Mouse (Mus musculus) heart, embryonic 15.5 days (tissue): ENCODE data around the gene Dusp14. TPM values are rescaled to one million over a fixed set of nuclear protein-coding genes. Genes with fewer than 3 reads are reported as not detected.

Source experiments
- ATAC-seq: fragments of 200-750 bp; cut with Nextera tagmentation; replicated peaks from 2 replicates; pipeline ENCODE4 v1.8.0; 2017; ENCODE audit warnings: low read depth, moderate TSS enrichment; ENCODE audit not compliant: insufficient number of reproducible peaks, insufficient read depth, low FRiP score
- H3K27ac ChIP-seq: fragments of 300-500 bp; sonication (generic); 2 replicates; pipeline ENCODE4 v1.5.1; 2015; ENCODE audit warnings: mild to moderate bottlenecking, inconsistent platforms
- H3K27me3 ChIP-seq: fragments of 300-500 bp; sonication (generic); 2 replicates; pipeline ENCODE4 v1.6.1; 2015; ENCODE audit warnings: inconsistent platforms
- H3K36me3 ChIP-seq: fragments of 300-500 bp; sonication (generic); 2 replicates; pipeline ENCODE4 v1.6.1; 2015; ENCODE audit warnings: mild to moderate bottlenecking, inconsistent platforms
- H3K4me1 ChIP-seq: fragments of 300-500 bp; sonication (generic); replicated peaks from 2 replicates; pipeline ENCODE4 v1.6.1; 2015; ENCODE audit warnings: inconsistent platforms
- H3K4me2 ChIP-seq: fragments of 300-500 bp; sonication (generic); 2 replicates; pipeline ENCODE4 v1.6.1; 2015; ENCODE audit warnings: inconsistent platforms, mild to moderate bottlenecking, moderate library complexity
- H3K4me3 ChIP-seq: fragments of 300-500 bp; sonication (generic); 2 replicates; pipeline ENCODE4 v1.5.1; 2015; ENCODE audit warnings: mild to moderate bottlenecking, inconsistent platforms
- H3K9ac ChIP-seq: fragments of 300-500 bp; sonication (generic); 2 replicates; pipeline ENCODE4 v1.6.1; 2015; ENCODE audit warnings: mild to moderate bottlenecking, inconsistent platforms
- H3K9me3 ChIP-seq: fragments of 300-500 bp; sonication (generic); replicated peaks from 2 replicates; pipeline ENCODE4 v1.6.1; 2016; ENCODE audit warnings: inconsistent platforms
- WGBS: fragments of 180-500 bp; shearing (Covaris S2); methylation state at CpG from one replicate; pipeline ENCODE4 v1.1.7; 2015; ENCODE audit warnings: mixed read lengths; 5-methylcytosine and 5-hydroxymethylcytosine counted together
- polyA plus RNA-seq: library from polyadenylated mRNA; unstranded; fragments of >200 nt; fragmentation: Nextera tagmentation; extraction: Ambion mirVana; gene quantifications from 2 replicates; pipeline ENCODE4 v1.2.1, GENCODE M21; 2015

The Dusp14 gene
- polyA plus RNA-seq, 1 experiment from 2014 or later: 4.3 TPM

DNA sequence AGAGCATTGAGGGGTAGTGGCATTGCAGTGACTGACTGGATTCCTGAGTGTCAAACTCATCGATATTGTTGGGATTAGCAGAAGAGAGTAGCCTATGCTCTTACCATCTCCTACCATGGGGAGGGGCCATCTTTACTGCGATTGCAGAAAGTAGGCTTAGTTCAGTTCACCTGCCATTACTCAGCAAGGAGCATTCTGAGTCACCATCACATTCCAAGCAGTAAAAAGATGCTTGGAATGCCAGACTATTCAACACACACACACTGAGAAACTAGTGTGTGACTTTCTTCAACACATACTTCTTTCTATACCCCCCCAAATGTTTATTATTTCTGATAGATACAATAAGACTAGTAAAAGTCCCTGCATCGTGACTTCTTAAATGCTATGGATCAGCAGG lies 11.3 kb upstream of the Dusp14 start:
- peaks cover 19% of the 10 kb centered on the region for H3K4me1 ChIP-seq
- H3K36me3 ChIP-seq: peaks cover 17% of the 10 kb centered on the region
- no peak overlapping the region for H3K4me3 ChIP-seq
- no peaks in the 10 kb centered on the region for H3K27me3 ChIP-seq
- WGBS: 65% methylated on average over 3 of the region's 3 CpGs
- ATAC-seq: no peak
- peak overlapping the region; percentile 62 for H3K27ac ChIP-seq
- no peak overlapping the region for H3K9ac ChIP-seq
- no peak overlapping the region for H3K4me2 ChIP-seq
- no peaks in the 10 kb centered on the region for H3K9me3 ChIP-seq

GRCm38 (mm10) chr11:84079887-84080286 lies 10.8 kb upstream of the Dusp14 start:
- H3K4me2 ChIP-seq: no peak overlapping the region
- ATAC-seq: peak; percentile 53

GRCm38 (mm10) chr11:84079361-84079760 lies 10.3 kb upstream of the Dusp14 start:
- H3K4me1 ChIP-seq: peaks cover 22% of the 10 kb centered on the region
- no peak for ATAC-seq
- no peaks in the 10 kb centered on the region for H3K9me3 ChIP-seq
- WGBS: 86% methylated on average over 11 of the region's 11 CpGs
- no peaks in the 10 kb centered on the region for H3K27me3 ChIP-seq
- H3K36me3 ChIP-seq: peaks cover 16% of the 10 kb centered on the region
- H3K9ac ChIP-seq: no peak overlapping the region
- peak overlapping the region; percentile 10; the same call in 1 of the 2 replicates for H3K27ac ChIP-seq
- no peak overlapping the region for H3K4me2 ChIP-seq
- no peak overlapping the region for H3K4me3 ChIP-seq

More at GRCm38 (mm10) chr11:84079887-84080286, 10.8 kb upstream of the Dusp14 start:
- H3K4me3 ChIP-seq: no peak overlapping the region
- WGBS: 39% methylated on average over 4 of the region's 4 CpGs
- H3K27me3 ChIP-seq: no peaks in the 10 kb centered on the region
- peak overlapping the region; percentile 62 for H3K27ac ChIP-seq
- H3K4me1 ChIP-seq: peaks cover 19% of the 10 kb centered on the region
- H3K9ac ChIP-seq: no peak overlapping the region
- peaks cover 16% of the 10 kb centered on the region for H3K36me3 ChIP-seq
- H3K9me3 ChIP-seq: no peaks in the 10 kb centered on the region

DNA sequence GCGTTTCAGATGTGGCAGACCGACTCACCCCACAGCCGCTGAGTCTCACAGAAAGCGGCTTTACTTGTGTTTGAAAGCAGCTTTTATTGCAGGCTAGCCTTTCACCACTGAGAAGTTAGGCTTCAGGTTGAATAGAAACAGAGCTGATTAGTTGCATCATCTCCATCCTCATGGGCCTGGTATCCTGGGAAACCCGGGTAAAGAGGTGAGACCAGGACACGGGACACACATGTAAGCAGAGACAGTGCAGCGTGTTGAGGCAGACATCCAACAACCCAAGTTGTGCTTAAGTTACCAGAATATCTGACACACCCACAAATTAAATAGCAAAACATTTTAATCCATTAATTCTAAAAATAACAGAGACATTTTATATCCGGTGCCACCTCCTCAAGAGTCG lies 9.5 kb upstream of the Dusp14 start:
- H3K36me3 ChIP-seq: peaks cover 16% of the 10 kb centered on the region
- H3K27ac ChIP-seq: no peak overlapping the region
- no peaks in the 10 kb centered on the region for H3K9me3 ChIP-seq
- H3K4me1 ChIP-seq: peaks cover 26% of the 10 kb centered on the region
- WGBS: 82% methylated on average over 9 of the region's 9 CpGs
- no peak for ATAC-seq
- H3K4me2 ChIP-seq: no peak overlapping the region
- no peak overlapping the region for H3K9ac ChIP-seq
- H3K27me3 ChIP-seq: no peaks in the 10 kb centered on the region
- no peak overlapping the region for H3K4me3 ChIP-seq

DNA sequence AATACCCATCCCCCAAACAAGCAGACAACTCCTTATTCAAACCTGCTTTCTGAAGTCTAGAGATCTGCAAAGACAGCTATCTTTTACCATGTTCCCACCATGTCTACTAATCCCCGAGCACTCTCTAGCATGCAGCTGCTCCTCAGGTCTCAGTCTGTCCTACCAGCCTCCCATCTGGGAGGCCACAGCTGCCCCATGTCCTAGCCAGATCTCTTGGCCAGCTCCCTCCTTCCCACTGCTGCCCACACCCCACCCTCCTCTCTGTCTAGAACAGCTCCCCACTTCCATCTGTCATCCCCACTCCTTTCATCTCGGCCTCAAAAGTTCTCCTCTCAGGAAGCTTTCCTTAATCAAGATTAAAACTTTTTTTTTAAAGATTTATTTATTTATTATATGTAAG lies 7.9 kb upstream of the Dusp14 start:
- Histone ChIP-seq H3K36me3 (peaks cover 5% of the 10 kb centered on the region; the same call in 1 of the 2 replicates), H3K27me3 (0 out of 2 replicates have a peak, but pooled peaks cover 2% of the 10 kb centered on the region), H3K9me3 (no peaks in the 10 kb centered on the region), H3K4me3 (no peak overlapping the region), H3K4me2 (no peak overlapping the region), H3K9ac (no peak overlapping the region), H3K4me1 (peaks cover 29% of the 10 kb centered on the region), H3K27ac (no peak overlapping the region)
- WGBS: 80% methylated on average over 2 of the region's 2 CpGs
- ATAC-seq: no peak

GRCm38 (mm10) chr11:84073816-84074764 lies 5.0 kb upstream of the Dusp14 start:
- Histone ChIP-seq H3K36me3 (0 out of 2 replicates have a peak, but pooled peaks cover 4% of the 10 kb centered on the region), H3K9ac (no peak overlapping the region), H3K4me3 (no peak overlapping the region), H3K9me3 (no peaks in the 10 kb centered on the region), H3K27me3 (peaks cover 16% of the 10 kb centered on the region; the same call in 1 of the 2 replicates), H3K4me2 (no peak overlapping the region), H3K27ac (no peak overlapping the region), H3K4me1 (peaks cover 13% of the 10 kb centered on the region)
- ATAC-seq: no peak
- 53% methylated on average over 7 of the region's 7 CpGs for WGBS

DNA sequence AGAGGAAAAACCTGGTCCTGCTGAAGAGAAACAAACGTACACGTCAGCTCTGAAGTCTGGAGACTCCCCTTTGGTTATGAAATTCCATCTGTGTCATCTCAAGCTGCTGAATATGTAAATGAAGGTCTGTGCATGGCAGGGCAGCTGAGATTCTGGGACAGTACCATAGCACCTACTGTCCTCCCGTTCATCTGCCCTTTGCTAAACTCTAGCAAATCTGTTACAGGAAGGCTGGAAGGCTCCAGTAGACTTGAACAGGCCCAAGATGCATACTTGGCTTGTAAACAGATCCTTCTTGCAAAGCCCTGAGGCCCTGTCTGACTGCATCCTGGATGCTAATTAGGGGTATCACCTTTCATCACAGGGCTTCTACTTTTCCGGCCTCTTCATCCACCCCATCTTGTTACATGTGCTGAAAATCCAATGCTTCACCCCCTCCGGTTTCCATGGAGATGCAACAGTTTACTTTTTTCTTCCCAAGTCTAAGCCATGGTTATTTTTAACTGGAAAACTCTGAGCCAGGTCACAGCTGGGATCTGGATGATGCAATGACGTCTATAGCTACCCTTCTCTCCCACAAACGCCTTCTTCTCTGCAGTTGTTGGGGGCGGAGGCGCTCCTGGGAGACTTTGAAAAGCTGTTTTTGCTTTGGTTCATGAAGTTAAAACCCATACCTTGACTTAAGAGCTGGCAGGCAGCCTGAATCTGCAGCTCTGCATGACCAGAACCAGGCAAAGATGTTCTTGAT lies 4.0 kb upstream of the Dusp14 start:
- Histone ChIP-seq H3K9me3 (no peaks in the 10 kb centered on the region), H3K27me3 (peaks cover 22% of the 10 kb centered on the region; the same call in 1 of the 2 replicates), H3K4me2 (no peak overlapping the region), H3K36me3 (no peaks in the 10 kb centered on the region), H3K9ac (no peak overlapping the region), H3K4me3 (no peak overlapping the region), H3K4me1 (peaks cover 18% of the 10 kb centered on the region), H3K27ac (no peak overlapping the region)
- WGBS: 49% methylated on average over 9 of the region's 9 CpGs
- ATAC-seq: 0 out of 2 replicates have a peak, but pooled peaks have one; percentile 43

DNA sequence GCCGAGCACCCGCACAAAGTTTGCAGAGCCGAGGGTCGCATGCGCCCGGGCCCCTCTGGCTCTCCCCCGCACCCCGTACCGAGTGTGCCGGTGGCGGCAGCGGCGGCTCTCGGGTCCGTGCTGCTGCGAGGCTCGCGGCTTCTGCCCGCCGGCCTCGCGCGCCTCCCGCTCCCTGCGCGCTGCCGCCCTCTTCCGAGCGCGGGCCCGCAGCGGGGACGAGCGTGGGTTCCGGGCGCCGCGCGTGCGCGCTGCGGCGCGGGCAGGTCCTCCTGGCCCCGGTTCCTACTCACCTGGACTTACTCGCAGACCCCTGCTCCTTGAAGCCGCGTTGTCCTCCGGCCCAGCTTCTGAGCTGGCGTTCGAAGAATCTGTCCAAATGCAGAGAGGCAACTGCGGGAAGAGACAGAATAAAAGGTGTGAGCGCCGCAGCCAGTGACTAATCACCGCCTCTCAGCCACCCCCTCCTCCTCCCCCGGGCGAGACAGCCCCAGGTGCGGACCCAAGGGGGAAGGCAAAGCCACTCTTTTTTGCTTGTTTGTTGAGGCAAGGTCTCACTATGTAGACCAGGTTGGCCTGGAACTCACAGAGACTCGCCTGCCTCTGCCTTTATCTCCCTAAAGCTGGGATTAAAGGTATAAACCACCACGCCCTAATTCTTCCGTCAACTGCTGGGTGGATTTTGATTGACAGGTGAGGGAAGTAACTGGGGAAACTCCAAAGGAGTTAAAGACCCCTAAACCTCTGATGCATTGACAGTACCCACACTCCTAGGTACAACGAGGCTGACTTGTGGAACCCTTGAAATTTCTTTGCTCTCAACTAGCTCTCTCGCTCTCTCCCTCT lies 649 bp downstream of the Dusp14 start:
- H3K4me2 ChIP-seq: peak overlapping the region; percentile 96
- H3K4me1 ChIP-seq: peaks cover 31% of the 10 kb centered on the region
- H3K36me3 ChIP-seq: no peaks in the 10 kb centered on the region
- no peaks in the 10 kb centered on the region for H3K9me3 ChIP-seq
- WGBS: 2% methylated on average over 63 of the region's 63 CpGs
- peak; percentile 51 for ATAC-seq
- H3K27ac ChIP-seq: peak overlapping the region; percentile 50; the same call in 1 of the 2 replicates
- peaks cover 43% of the 10 kb centered on the region for H3K27me3 ChIP-seq
- peak overlapping the region; percentile 70 for H3K9ac ChIP-seq
- peak overlapping the region; percentile 71 for H3K4me3 ChIP-seq

DNA sequence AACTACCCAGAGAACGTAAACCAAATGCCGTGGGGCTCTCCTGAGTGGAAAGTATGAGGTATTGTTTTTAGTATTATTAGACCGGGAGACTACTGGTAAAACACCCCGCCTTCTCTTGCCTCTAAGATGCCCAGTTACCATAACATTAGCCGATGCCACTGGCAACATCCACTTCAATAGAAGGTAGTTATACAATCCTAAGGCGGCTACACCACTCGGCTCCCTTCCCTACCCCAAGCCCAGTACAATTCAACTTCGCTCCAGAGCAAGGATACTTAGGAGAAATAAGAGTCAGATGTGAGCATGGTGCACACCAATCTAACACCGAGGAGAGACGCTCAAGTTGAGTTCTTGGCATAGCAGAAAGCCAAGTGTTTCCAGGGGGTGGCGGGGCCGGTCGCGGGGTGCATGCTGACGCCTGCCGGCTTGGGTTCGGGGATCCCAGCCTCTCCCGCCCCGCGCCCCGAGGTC lies 1.3 kb downstream of the Dusp14 start:
- Histone ChIP-seq H3K36me3 (no peaks in the 10 kb centered on the region), H3K4me1 (peaks cover 32% of the 10 kb centered on the region), H3K4me2 (peak overlapping the region; percentile 96), H3K9ac (peak overlapping the region; percentile 70), H3K9me3 (no peaks in the 10 kb centered on the region), H3K27me3 (peaks cover 43% of the 10 kb centered on the region), H3K4me3 (peak overlapping the region; percentile 71), H3K27ac (peak overlapping the region; percentile 50; the same call in 1 of the 2 replicates)
- no peak for ATAC-seq
- 3% methylated on average over 21 of the region's 21 CpGs for WGBS

DNA sequence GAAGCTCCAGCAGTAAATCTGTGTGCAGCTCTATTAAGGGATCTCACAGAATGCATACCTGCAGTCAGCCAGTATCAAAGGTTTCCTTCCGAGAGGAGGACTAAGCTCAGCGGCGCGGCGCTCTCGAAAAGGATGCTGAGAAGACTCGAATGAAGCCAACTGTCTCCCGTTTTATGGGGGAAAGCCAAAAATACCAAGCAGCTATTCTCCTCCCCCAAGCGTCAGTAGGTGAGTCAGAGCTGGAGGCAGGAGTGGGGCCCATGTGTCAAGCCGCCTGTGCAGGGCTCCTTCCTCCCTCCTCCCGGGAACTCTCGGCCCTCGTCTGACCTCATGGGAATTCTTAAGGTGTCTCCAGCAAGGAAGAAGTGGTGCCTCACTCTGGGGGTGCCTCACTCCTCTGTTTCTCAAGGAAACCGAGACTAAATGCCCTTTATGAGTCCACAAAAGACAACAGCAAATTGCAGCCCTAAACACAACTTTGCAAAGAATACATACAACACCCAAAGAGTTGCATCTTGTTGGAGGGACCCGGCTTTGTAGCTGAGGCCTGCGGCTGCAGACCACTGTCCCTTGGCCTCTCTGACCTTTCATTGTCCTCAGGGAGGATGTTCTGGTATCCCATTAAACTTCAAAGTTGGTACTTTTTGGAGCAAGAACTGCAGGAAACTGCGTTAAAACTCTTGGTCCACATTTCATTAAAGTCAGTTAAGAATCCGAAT lies 2.0 kb downstream of the Dusp14 start:
- H3K36me3 ChIP-seq: no peaks in the 10 kb centered on the region
- H3K4me3 ChIP-seq: peak overlapping the region; percentile 71
- H3K9ac ChIP-seq: no peak overlapping the region
- WGBS: 11% methylated on average over 18 of the region's 18 CpGs
- peaks cover 41% of the 10 kb centered on the region for H3K27me3 ChIP-seq
- H3K4me1 ChIP-seq: peaks cover 35% of the 10 kb centered on the region
- ATAC-seq: no peak
- no peaks in the 10 kb centered on the region for H3K9me3 ChIP-seq
- H3K27ac ChIP-seq: no peak overlapping the region
- peak overlapping the region; percentile 96 for H3K4me2 ChIP-seq
